In genomic region chr6:113195596-113195992, GRCm38 (mm10) we compare ENCODE assay signal across 9 mouse cellular contexts. TPM values are rescaled to one million over a fixed set of nuclear protein-coding genes. Genes with fewer than 3 reads are reported as not detected.
DNase-seq lines count a peak whose midpoint lies in the region; ATAC-seq and TF ChIP-seq lines count a peak whose summit lies in the region.
"Had no signal": no experiment of that assay in that cellular context is flagged by ENCODE, and none has a peak within 500 bp of the region (broad histone marks: within the 10 kb centered on the region; RNA-seq: fewer than 3 reads in every experiment).

No protein-coding gene starts in this region.

- no peaks in the 10 kb centered on the region for H3K9me3 ChIP-seq in E14TG2a.4 (ENCODE audit: low read length)
- no peaks in the 10 kb centered on the region for H3K9me3 ChIP-seq in forebrain, embryonic 10.5 days
- no peaks in the 10 kb centered on the region for H3K9me3 ChIP-seq in liver, embryonic 12.5 days (replicated peaks)

- no peak for ATAC-seq in liver, embryonic 12.5 days

- H3K27ac ChIP-seq in forebrain, embryonic 10.5 days: peak overlapping the region; percentile 91
- no peak overlapping the region for H3K27ac ChIP-seq in liver, embryonic 12.5 days

- peak overlapping the region; percentile 65 for H3K4me2 ChIP-seq in liver, embryonic 12.5 days

- H3K4me1 ChIP-seq in E14TG2a.4 (replicated peaks; ENCODE audit: low read depth, low read length): peaks cover 14% of the 10 kb centered on the region
- H3K4me1 ChIP-seq in forebrain, embryonic 10.5 days: peaks cover 29% of the 10 kb centered on the region
- peaks cover 12% of the 10 kb centered on the region; the same call in 1 of the 2 replicates for H3K4me1 ChIP-seq in liver, embryonic 12.5 days

- DNase-seq in heart, adult 11 months: peak; percentile 72
- DNase-seq in heart, adult 18-20 months: no peak
- peak; percentile 18 for DNase-seq in forebrain, embryonic 10.5 days (ENCODE audit: extremely low spot score, low spot score)
- DNase-seq in spleen, adult 12 weeks (ENCODE audit: low spot score): no peak
- no peak for DNase-seq in adipocyte (ENCODE audit: low spot score)
- DNase-seq in spleen, adult 18-20 months: no peak
- DNase-seq: lung, postnatal 4 days had no signal

- 14% methylated on average over 9 of the region's 9 CpGs for whole genome bisulfite sequencing in forebrain, embryonic 10.5 days
- WGBS in liver, embryonic 12.5 days (ENCODE audit: insufficient replicate concordance): 12% methylated on average over 9 of the region's 9 CpGs

- peaks cover 56% of the 10 kb centered on the region for H3K27me3 ChIP-seq in E14TG2a.4 (ENCODE audit: insufficient read depth, low read length)
- H3K27me3 ChIP-seq in forebrain, embryonic 10.5 days (ENCODE audit: poor library complexity, severe bottlenecking): peaks cover 50% of the 10 kb centered on the region
- H3K27me3 ChIP-seq in liver, embryonic 12.5 days (replicated peaks): peaks cover 76% of the 10 kb centered on the region

- H3K4me3 ChIP-seq in E14TG2a.4 (replicated peaks; ENCODE audit: low read length): peak overlapping the region; percentile 80
- H3K4me3 ChIP-seq in forebrain, embryonic 10.5 days: peak overlapping the region; percentile 82
- no peak overlapping the region for H3K4me3 ChIP-seq in liver, embryonic 12.5 days

- no peak for TF ChIP-seq CTCF in E14TG2a.4 (conservative IDR thresholded peaks at IDR 0.05; ENCODE audit: low read length)

- H3K9ac ChIP-seq in liver, embryonic 12.5 days: no peak overlapping the region

- H3K36me3 ChIP-seq in E14TG2a.4 (ENCODE audit: insufficient read depth, low read length): no peaks in the 10 kb centered on the region
- peaks cover 7% of the 10 kb centered on the region; the same call in 1 of the 2 replicates for H3K36me3 ChIP-seq in forebrain, embryonic 10.5 days (replicated peaks)
- no peaks in the 10 kb centered on the region for H3K36me3 ChIP-seq in liver, embryonic 12.5 days

RNA-seq across cellular contexts. Expression of gene Lhfpl4, which starts 0.4 kb away (rescaled TPM):
- total RNA-seq in heart, adult 18-20 months (2021): under 1 TPM; 0.40 to 0.51 TPM
- 10.8 and 11.4 TPM in 2 replicates for polyA plus RNA-seq in forebrain, embryonic 10.5 days (2016; fragmentation: Nextera tagmentation; extraction: Ambion mirVana)
- polyA plus RNA-seq in liver, embryonic 12.5 days (2016; fragmentation: Nextera tagmentation; extraction: Ambion mirVana): 0.44 and 0.70 TPM in 2 replicates

RNA-seq across cellular contexts. Expression of gene Mtmr14, which starts 42.0 kb away (rescaled TPM):
- total RNA-seq in heart, adult 18-20 months (2021): 10 to 100 TPM; 12.7 to 17.6 TPM
- polyA plus RNA-seq in forebrain, embryonic 10.5 days (2016; fragmentation: Nextera tagmentation; extraction: Ambion mirVana): 42.0 and 45.1 TPM in 2 replicates
- 24.8 and 26.5 TPM in 2 replicates for polyA plus RNA-seq in liver, embryonic 12.5 days (2016; fragmentation: Nextera tagmentation; extraction: Ambion mirVana)

Comparison
In these comparisons a context has a peak if more than half of its experiments do, and no peak if none do; other contexts are left out.
1. DNase-seq: peak in heart, adult 11 months (single experiment) and forebrain, embryonic 10.5 days (single experiment); none in heart, adult 18-20 months (0 of 2), spleen, adult 12 weeks (single experiment), adipocyte (single experiment) and spleen, adult 18-20 months (0 of 2).